Mouse (Mus musculus) monocyte, adult 5-6 weeks (primary cell): ENCODE results near the gene Gm10944. TPM values are rescaled to one million over a fixed set of nuclear protein-coding genes. Genes with fewer than 3 reads are reported as not detected.

Experiments used
- ATAC-seq: fragments of 153-309, 156-312 bp; replicated peaks from 2 replicates; pipeline ENCODE4 v1.8.0; 2017; ENCODE audit warnings: mild to moderate bottlenecking; ENCODE audit not compliant: low TSS enrichment, insufficient number of reproducible peaks, severe bottlenecking, poor library complexity, low FRiP score
- total RNA-seq: library from RNA; stranded (forward); fragments of 200-1000, 200-491, 200-594 nt; gene quantifications from 3 replicates; pipeline ENCODE4 v1.2.3, GENCODE M21; 2017

Gm10944 gene
- total RNA-seq, result not detected in 3 replicates

- ATAC-seq, result no peak
Measured at GRCm38 (mm10) chr10:10681048-10681447, at the start of gene Gm10944. Gm10944 (plus strand) TSS chr10:10681348.

DNA sequence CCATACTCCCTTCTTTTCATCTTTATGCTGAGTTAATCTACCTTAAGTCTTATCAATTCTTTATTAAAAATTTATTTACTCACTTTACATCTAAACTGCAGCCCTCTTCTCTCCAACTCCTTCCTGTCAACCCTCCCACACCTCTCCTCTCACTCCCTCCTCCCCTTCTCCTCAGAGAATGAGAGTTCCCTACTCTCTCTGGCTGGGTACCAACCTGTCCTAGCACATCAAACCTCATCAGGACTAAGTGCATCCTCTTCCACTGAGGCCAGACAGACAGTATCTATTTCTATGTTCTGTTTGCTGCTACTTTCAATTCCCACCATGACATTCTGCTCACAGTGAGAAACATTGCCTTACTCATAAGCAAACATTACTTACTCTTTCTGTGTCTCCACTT lies 25.2 kb upstream of the Gm10944 start:
- ATAC-seq, result no peak

GRCm38 (mm10) chr10:10656621-10657020 lies 24.5 kb upstream of the Gm10944 start:
- no peak for ATAC-seq

DNA sequence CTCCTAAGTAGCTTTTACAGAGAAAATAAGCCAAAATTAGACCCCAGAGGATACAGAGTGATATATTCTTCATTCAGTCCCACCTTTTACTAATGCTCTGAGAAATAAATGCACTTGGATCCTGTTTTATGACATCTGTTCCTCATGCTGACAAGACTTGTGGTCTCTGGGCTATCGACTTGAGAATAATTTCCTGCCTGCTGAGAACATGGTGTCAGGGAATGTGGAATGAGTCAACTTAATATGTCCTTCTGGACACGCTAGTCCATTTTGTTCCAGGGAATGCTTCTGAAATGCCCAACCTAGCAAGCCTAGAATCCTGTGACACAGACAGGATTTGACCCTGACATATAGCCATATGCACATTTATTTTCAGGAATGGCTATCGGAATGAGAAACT lies 22.0 kb upstream of the Gm10944 start:
- ATAC-seq, result no peak

DNA sequence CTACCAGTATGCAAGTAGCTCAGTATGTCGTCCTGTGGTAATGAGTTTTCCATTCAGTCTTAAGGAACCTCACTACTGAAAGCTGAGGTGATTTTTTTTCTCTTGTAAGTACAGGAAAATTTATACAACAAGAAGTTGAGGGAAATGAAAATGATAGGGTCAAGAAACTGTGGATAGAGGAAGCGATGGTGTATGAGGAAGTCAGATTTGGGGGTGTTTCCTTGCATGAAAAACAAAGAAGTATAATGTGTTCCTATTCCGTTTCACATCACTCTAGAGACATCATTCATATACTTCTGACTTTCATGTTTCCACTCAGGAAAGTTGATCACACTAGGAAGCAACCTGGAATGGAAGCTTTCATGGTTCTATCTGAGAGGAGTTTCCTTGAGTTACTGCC lies 21.2 kb upstream of the Gm10944 start:
- ATAC-seq, result no peak

DNA sequence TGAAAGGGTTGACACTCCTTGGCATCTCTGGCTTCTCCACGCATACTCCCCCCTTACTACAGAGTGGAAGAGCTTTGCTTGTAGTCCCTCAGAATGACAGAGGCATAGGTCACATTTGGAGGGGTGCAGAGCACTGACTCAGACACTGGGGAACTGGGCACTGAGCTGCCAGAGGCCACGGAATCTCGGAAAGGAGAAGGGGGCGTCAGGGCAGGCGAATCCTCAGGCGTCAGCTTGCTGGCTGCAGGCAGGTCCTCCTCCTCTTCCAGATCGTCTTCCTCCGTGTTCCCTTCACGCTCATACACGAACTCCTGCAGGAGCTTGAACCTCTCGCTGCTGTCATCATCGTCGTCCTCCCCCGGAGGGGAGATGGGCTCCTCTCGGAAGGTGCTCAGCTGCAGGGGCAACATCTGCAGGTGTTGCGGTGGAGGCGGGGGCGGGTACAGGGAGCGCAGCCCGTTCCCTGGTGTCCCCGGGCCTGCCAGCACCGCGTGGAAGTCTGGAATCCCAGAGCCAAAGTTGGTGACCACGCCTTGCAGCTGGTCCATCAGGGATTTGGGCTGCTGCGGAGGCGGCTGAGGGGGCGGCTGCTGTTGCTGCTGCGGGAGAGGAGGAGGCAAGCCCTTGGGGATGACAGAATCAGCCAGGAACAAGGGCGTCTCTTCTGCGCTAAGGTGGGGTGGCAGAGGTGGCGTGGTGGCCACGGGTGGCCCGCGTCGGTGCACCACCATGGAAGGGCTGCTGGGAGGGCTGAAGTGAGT lies 7.9 kb downstream of the Gm10944 start:
- no peak for ATAC-seq

DNA sequence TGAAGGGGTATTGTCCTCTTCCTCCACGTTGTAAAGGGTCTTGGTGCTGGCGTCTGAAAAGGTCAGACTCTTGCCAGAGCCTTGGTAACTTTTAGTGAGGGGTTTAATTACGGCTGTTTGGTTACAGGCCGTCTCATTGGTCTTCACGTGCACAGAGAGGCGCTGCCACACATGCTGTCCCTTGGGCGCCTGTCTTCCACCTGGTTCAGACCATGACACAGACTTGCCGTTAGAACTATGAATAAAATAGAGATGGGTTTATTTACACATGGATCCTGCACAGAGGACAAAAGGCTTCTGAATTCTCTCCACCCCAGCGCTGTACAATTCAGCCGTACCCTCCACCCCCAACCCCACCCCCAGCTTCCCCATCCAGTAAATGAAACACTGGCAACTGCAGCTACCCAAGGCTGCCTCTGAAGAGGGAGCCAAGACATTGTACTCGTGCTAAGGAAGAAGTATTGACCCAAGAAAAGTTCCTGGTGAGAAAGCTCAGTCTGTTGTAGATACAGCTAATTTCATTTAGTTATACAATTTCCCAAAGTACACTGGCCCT lies 8.6 kb downstream of the Gm10944 start:
- no peak for ATAC-seq

DNA sequence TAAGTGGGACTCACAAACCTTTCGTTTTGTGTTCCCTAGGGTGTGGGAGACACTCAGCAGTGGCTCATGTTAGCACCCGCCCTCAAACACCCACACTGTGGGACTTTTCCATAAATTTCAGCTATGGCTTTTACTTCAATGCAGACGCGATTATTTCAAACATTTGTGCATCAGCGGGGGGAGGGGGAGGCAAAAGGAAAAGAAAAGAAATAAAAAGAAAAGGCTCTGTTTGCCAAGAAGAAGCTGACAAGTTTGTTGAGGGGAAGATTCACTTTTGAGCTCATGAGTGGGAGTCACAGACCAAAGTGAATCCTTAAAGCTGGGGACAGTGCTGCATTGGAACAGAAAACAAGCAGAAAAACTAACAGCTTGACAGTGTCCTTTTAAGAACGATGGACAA lies 16.3 kb downstream of the Gm10944 start:
- no peak for ATAC-seq

GRCm38 (mm10) chr10:10700903-10701302 lies 19.8 kb downstream of the Gm10944 start:
- no peak for ATAC-seq

GRCm38 (mm10) chr10:10701326-10701725 lies 20.2 kb downstream of the Gm10944 start:
- no peak for ATAC-seq

- no peak for ATAC-seq
Measured at GRCm38 (mm10) chr10:10708031-10708430, 26.9 kb downstream of the Gm10944 start.

GRCm38 (mm10) chr10:10710359-10710758 lies 29.2 kb downstream of the Gm10944 start:
- no peak for ATAC-seq

GRCm38 (mm10) chr10:10710837-10711236 lies 29.7 kb downstream of the Gm10944 start:
- no peak for ATAC-seq

DNA sequence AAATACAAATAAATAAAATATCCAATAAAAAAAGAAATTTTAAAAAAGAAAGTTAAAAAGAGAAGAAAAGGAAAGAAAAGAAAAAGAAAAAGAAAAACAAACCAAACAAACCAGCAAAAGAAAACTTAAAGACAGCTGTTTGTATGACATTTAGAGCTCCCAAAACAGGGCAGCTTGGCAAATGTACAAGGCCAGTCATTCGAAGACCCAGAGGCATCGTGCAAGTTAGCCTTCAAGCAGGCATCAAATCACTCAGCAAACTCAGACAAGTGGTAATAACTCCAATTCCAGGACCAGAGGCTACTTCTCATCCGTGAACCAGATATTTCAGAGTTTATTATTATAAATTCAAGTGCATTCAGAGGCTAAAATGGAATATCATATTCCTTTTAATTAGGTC lies 45.4 kb downstream of the Gm10944 start:
- no peak for ATAC-seq

Other genes starting within 250 kb of the Gm10944 start
- 0.29 to 1.1 TPM (median 0.78 TPM) in 3 replicates for gene Adgb, start 209.0 kb upstream of the Gm10944 start, total RNA-seq
- gene Rab32, start 123.1 kb upstream of the Gm10944 start, total RNA-seq, result 31.3 to 66.7 TPM (median 57.7 TPM) in 3 replicates